Mouse (Mus musculus) CH12.LX (cell line): ENCODE measurements around the gene Alk.

Experiments
- BHLHE40 ChIP-seq: IDR thresholded peaks from 2 replicates; pipeline ENCODE4 v1.6.1; 2011; ENCODE audit warnings: mild to moderate bottlenecking, low read depth, low read length, improper control_type of control experiment
- CHD2 ChIP-seq: IDR thresholded peaks from 2 replicates; pipeline ENCODE4 v1.6.1; 2011; ENCODE audit warnings: low read length, improper control_type of control experiment
- CTCF ChIP-seq, 2 experiments: IDR thresholded peaks in 1 of 2; conservative IDR thresholded peaks in 1 of 2; 2 replicates each; pipeline ENCODE4 v1.5.1; 2011 to 2012; ENCODE audit warnings: low read depth in 2 of 2, low read length in 2 of 2, improper control_type of control experiment in 1 of 2, inconsistent platforms in 1 of 2, mild to moderate bottlenecking in 1 of 2, moderate library complexity in 1 of 2
- ETS1 ChIP-seq: conservative IDR thresholded peaks from 2 replicates; pipeline ENCODE4 v1.6.1; 2012; ENCODE audit warnings: low read depth, mild to moderate bottlenecking, inconsistent platforms, low read length, improper control_type of control experiment, moderate library complexity
- KAT2A ChIP-seq: IDR thresholded peaks from 2 replicates; pipeline ENCODE4 v1.6.1; 2012; ENCODE audit warnings: low read length, improper control_type of control experiment, inconsistent platforms; ENCODE audit not compliant: insufficient replicate concordance
- MAFK ChIP-seq: IDR thresholded peaks from 2 replicates; pipeline ENCODE4 v1.6.1; 2011; ENCODE audit warnings: low read length, improper control_type of control experiment; ENCODE audit not compliant: insufficient replicate concordance
- MAX ChIP-seq: IDR thresholded peaks from 2 replicates; pipeline ENCODE4 v1.6.1; 2011; ENCODE audit warnings: low read length, improper control_type of control experiment
- NELFE ChIP-seq: IDR thresholded peaks from 2 replicates; pipeline ENCODE4 v1.6.1; 2011; ENCODE audit warnings: low read depth, low read length, improper control_type of control experiment
- PAX5 ChIP-seq: IDR thresholded peaks from 2 replicates; pipeline ENCODE4 v1.6.1; 2012; ENCODE audit warnings: low read length, inconsistent platforms, mixed read lengths
- POLR2A ChIP-seq: IDR thresholded peaks from 2 replicates; pipeline ENCODE4 v1.6.1; 2011; ENCODE audit warnings: low read depth, mild to moderate bottlenecking, improper control_type of control experiment, low read length
- RAD21 ChIP-seq: IDR thresholded peaks from 2 replicates; pipeline ENCODE4 v1.6.1; 2011; ENCODE audit warnings: low read depth, mild to moderate bottlenecking, low read length, improper control_type of control experiment, moderate library complexity
- SIN3A ChIP-seq: IDR thresholded peaks from 2 replicates; pipeline ENCODE4 v1.6.1; 2012; ENCODE audit warnings: low read length, improper control_type of control experiment, inconsistent platforms
- SMC3 ChIP-seq: IDR thresholded peaks from 2 replicates; pipeline ENCODE4 v1.6.1; 2011; ENCODE audit warnings: low read depth, low read length, improper control_type of control experiment
- USF1 ChIP-seq: IDR thresholded peaks from 2 replicates; pipeline ENCODE4 v1.6.1; 2014; ENCODE audit warnings: low read depth, mild to moderate bottlenecking, inconsistent platforms, low read length, improper control_type of control experiment

DNA sequence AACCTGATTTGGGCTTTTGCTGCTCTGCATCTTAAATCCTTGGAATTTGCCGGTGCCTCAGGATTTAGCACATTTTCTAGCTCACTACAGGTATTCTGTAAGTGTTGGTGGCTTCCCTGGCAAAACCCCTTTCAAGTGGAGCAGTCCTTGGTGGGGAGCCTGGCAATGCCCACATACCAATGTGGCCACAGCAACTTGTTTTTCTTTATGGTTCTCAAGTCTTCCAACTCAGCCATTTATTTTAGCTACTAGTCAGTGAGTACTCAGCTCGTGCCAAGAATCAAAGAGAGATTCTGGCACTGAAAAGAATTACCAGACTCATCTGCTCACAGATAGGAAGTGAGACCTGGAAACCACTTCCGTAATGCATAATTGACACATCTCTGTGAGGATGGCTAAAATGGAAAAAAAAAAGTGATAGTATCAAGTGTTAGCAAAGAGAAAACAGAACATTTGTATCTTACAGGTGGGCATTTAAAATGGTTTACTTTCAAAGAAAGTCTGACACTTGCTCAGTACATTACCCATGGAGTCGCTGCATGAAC is 614.2 kb downstream of the Alk start:
- TF ChIP-seq SMC3 (no peak), ETS1 (no peak), SIN3A (no peak), POLR2A (no peak), CTCF (conservative IDR thresholded peaks at IDR 0.05 in 1 of 2, IDR thresholded peaks at IDR 0.05 in 1 of 2; ENCODE audit: low read depth in 2 of 2, low read length in 2 of 2) (no peak), MAX (no peak), PAX5 (no peak), USF1 (no peak), KAT2A (no peak), MAFK (no peak), CHD2 (no peak), NELFE (no peak), RAD21 (no peak), BHLHE40 (no peak)
